Mouse (Mus musculus): ENCODE measurements around the gene Gprc5c.

The Gprc5c gene

GRCm38 (mm10) chr11:114850452-114851268 is at the start of gene Gprc5c:
TSS of gene Gprc5c (plus strand) at chr11:114851152.
- DNase-seq: peak; percentile 68

- DNase-seq: no peak
Measured at GRCm38 (mm10) chr11:114801906-114802305, 49.0 kb upstream of the Gprc5c start.

- no peak for DNase-seq
Measured at GRCm38 (mm10) chr11:114802540-114803267, 48.2 kb upstream of the Gprc5c start.

GRCm38 (mm10) chr11:114803990-114804389 is 47.0 kb upstream of the Gprc5c start:
- no peak for DNase-seq

- DNase-seq: no peak
Measured at GRCm38 (mm10) chr11:114807025-114807424, 43.9 kb upstream of the Gprc5c start.

GRCm38 (mm10) chr11:114807686-114808427 is 43.1 kb upstream of the Gprc5c start:
- DNase-seq: peak; percentile 68

- DNase-seq: no peak
Measured at GRCm38 (mm10) chr11:114809371-114809770, 41.6 kb upstream of the Gprc5c start.

GRCm38 (mm10) chr11:114810344-114810743 is 40.6 kb upstream of the Gprc5c start:
- DNase-seq: no peak

GRCm38 (mm10) chr11:114812731-114813240 is 38.2 kb upstream of the Gprc5c start:
- DNase-seq: peak; percentile 90

GRCm38 (mm10) chr11:114814873-114815592 is 35.9 kb upstream of the Gprc5c start:
- DNase-seq: no peak

- no peak for DNase-seq
Measured at GRCm38 (mm10) chr11:114816934-114817333, 34.0 kb upstream of the Gprc5c start.

- no peak for DNase-seq
Measured at GRCm38 (mm10) chr11:114818185-114818584, 32.8 kb upstream of the Gprc5c start.

GRCm38 (mm10) chr11:114819110-114819509 is 31.8 kb upstream of the Gprc5c start:
- DNase-seq: no peak

GRCm38 (mm10) chr11:114820444-114820843 is 30.5 kb upstream of the Gprc5c start:
- no peak for DNase-seq

- no peak for DNase-seq
Measured at GRCm38 (mm10) chr11:114821325-114821724, 29.6 kb upstream of the Gprc5c start.

- no peak for DNase-seq
Measured at GRCm38 (mm10) chr11:114822727-114823126, 28.2 kb upstream of the Gprc5c start.

GRCm38 (mm10) chr11:114823199-114823725 is 27.7 kb upstream of the Gprc5c start:
- DNase-seq: no peak

GRCm38 (mm10) chr11:114826686-114827085 is 24.3 kb upstream of the Gprc5c start:
- DNase-seq: no peak

- DNase-seq: peak; percentile 84
Measured at GRCm38 (mm10) chr11:114829499-114830432, 21.2 kb upstream of the Gprc5c start.

GRCm38 (mm10) chr11:114830433-114830773 is 20.5 kb upstream of the Gprc5c start:
- DNase-seq: no peak

GRCm38 (mm10) chr11:114833166-114833565 is 17.8 kb upstream of the Gprc5c start:
- DNase-seq: peak; percentile 63
